Mouse (Mus musculus) liver (tissue): ENCODE results near the gene Cops2.

ENCODE experiments used
- DNase-seq: peaks from one replicate; pipeline ENCODE4 v3.0.0-alpha.2; 2020; ENCODE audit warnings: mixed read lengths

Cops2 gene

DNA sequence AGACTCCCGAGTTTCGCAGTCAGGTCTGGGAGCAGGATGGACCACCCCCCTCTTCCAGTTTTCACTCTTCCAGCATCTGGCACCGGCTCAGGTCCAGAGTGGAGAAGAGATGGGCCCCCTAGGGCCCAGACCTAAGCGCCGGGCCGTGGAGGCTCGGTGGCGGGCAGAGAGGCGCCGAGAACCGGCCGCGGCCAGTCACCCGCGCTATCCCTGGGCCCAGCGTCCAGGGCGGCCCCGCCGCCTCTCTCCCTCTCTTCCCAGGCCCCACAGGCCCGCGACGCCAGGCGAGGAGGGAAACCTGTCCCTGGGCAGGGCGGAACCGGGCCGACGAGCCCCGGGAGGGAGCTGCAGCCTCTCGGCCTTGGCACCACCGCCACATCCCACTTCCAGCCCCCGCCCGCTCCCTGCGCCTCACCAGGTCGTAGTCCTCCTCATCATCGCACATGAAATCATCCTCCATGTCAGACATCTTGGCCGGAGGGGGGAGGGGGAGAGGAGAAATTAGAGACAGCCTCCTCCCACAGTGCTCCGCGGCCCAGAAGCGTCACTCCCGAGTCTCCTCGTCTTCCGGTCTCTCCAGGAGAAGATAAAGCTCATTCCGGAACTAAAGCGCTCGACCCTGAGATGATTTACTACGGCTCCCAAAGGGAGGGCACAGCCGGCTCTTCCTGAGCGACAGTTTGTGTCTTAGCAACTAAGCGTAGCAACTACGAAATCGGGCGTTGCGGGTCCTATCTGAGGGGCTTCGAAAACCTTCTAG lies at the start of gene Cops2, which contains the start of gene Galk2:
Gene Cops2 (minus strand): TSS at position 619 of the 760 bp plus-strand sequence.
Gene Galk2 (plus strand): TSS at position 589 of the 760 bp plus-strand sequence.
- DNase-seq, result peak; percentile 94

DNA sequence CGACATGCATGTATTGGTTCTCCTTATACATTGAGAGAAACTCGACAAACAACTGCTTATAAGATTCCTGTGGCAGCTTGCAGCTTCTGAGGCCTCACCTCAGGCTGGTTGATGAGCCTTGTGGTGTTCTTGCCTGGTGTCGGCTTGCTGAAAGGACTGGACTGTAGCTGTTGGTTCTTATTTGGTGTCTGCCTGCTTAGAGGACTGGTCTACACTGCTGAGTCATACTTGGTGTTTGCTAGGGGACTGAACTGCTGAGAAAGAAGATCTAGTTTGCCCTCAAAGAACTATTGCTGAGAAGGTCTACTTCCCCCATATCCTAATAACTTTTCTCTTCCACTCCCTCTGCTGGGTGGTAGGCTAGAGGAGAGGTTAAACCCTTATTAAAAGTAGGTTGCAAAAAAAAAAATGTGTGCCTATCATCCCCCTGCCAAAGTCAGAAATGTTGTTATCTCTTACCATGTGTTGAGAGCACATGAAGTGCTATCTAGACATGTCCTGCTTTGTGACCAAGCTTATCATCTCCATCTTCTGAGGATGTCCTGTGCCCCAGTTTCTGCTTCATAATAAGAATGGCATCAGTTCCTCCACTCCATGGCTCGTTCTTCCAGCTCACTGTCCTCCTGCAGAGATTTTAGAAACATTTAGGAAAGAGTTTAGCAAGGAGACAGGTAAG lies 48.8 kb upstream of the Cops2 start:
- no peak for DNase-seq

GRCm38 (mm10) chr2:125906407-125907066 lies 47.6 kb upstream of the Cops2 start:
- no peak for DNase-seq

- DNase-seq, result no peak
Observed at GRCm38 (mm10) chr2:125901426-125901825, 42.5 kb upstream of the Cops2 start.

GRCm38 (mm10) chr2:125900797-125901410 lies 42.0 kb upstream of the Cops2 start:
- DNase-seq, result peak; percentile 51

DNA sequence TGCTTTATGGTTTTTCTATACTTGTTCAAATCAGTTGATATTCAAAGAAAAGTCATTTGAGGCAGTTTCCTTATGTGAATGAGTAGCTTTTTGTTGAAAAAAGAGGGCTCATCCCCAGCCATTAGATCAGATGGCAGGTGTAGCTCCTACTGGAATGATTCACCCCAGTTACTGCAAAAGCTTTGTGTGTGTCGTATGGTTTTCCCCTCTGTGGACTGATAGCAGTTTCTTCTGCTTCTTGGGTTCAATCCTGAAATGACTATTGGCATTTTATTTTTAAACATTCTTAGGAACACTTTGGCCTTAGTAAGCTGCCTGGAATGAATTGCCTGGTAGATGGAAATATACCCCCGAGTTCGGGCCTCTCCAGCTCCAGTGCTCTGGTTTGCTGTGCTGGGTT lies 37.4 kb upstream of the Cops2 start:
- no peak for DNase-seq

- DNase-seq, result no peak
Observed at GRCm38 (mm10) chr2:125895099-125895498, 36.2 kb upstream of the Cops2 start.

DNA sequence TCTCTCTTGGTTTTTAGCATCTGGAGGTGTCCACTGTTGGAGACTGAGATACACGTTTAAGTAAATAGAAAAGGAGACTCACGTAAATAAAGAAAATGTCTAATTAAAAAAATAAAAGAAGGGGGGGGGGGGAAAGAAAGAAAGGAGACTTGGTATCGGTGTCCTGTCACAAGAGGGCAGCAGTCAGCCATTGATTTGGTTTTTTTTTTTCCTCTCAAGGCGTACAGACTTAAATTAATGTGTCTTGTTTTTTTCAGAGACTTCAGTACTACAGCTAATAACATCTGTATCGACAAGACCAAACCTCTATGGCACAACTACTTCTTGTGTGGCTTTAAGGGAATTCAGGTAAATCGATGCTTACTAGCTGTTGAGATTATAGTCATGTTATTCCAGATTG lies 34.2 kb upstream of the Cops2 start:
- peak; percentile 12 for DNase-seq

- DNase-seq, result no peak
Observed at GRCm38 (mm10) chr2:125885891-125886576, 27.1 kb upstream of the Cops2 start.

DNA sequence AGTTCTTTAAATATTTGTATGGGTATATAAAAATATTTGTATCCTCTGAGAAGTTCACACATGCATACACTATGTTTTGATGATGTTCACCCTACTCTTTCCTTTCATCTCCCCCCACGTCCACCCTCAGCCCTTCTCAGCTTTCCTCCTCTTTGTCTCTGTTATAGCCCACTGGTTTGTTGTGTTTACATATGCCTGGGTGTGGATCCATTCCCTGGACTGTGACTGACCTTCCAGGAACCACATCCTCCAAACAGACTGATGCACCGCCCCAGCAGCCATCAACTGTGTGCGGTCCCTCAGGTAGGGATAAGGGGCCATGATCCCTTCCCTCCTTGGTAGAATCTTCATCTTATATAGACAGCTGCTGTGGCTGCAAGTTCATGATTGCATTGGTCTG lies 11.2 kb upstream of the Cops2 start:
- DNase-seq, result no peak

- no peak for DNase-seq
Observed at GRCm38 (mm10) chr2:125868301-125868700, 9.4 kb upstream of the Cops2 start.

GRCm38 (mm10) chr2:125866058-125866740 lies 7.3 kb upstream of the Cops2 start:
- peak; percentile 80 for DNase-seq

GRCm38 (mm10) chr2:125865585-125865984 lies 6.6 kb upstream of the Cops2 start:
- DNase-seq, result no peak

DNA sequence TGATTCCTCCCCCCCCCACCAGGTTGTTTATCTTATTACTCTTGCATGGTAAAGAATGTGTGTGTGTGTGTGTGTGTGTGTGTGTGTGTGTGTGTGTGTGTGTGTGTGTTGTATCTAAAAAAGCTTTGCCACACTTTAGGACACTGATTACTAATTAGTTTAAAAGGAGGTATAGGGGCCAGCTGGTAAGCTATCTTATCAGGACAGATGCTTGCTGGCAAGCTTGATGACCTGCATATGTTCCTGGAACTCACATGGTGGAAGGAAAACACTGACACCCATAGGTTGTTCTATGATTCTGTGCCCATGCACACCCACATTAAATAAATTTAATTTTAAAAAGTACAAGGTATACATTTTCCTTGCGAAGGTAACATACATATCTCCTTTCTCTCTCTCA lies 5.6 kb upstream of the Cops2 start:
- DNase-seq, result peak; percentile 33

- peak; percentile 28 for DNase-seq
Observed at GRCm38 (mm10) chr2:125863799-125864198, 4.9 kb upstream of the Cops2 start.

GRCm38 (mm10) chr2:125857707-125858106 lies 1.2 kb downstream of the Cops2 start:
- no peak for DNase-seq

GRCm38 (mm10) chr2:125851237-125851636 lies 7.7 kb downstream of the Cops2 start:
- peak; percentile 43 for DNase-seq

GRCm38 (mm10) chr2:125838708-125839284 lies 20.1 kb downstream of the Cops2 start:
- DNase-seq, result no peak

DNA sequence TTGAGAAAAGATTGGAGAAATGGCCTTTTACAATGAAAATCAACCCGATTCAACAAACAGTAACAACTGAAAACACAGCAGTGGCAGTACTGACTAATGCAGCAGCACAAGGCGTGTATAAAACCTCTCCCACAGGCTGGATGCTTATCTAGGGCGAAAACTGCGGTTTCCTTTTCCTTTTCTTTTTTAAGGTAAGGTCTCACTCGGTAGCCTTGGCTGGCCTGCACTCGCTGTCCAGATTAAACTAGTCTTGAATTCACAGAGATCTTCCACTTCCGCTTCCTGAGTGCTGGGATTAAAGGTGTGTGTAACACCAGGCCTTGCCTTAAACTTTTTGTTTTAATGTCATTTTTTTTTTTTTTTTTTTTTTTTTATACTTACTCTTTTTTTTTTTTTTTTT lies 20.8 kb downstream of the Cops2 start:
- DNase-seq, result no peak

- DNase-seq, result no peak
Observed at GRCm38 (mm10) chr2:125829924-125830323, 29.0 kb downstream of the Cops2 start.

DNA sequence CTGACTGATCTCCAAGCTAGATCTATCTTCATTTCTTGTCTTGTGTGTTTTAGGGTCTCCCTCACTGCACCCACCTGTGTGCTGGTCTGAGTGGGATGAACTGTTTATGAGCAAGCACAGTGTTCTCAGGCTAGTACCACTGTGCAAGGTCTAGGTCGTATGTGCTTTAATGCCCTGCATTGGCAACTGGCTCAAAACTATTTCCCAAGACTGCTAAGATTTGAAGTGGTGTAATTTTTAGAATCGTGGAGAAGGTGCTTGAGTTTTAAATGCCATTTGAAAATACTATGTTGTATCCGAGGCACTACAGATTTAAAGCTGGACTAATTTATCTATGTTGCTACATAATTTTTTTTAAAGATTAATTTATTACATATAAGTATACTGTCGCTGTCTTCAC lies 31.0 kb downstream of the Cops2 start:
- DNase-seq, result no peak

DNA sequence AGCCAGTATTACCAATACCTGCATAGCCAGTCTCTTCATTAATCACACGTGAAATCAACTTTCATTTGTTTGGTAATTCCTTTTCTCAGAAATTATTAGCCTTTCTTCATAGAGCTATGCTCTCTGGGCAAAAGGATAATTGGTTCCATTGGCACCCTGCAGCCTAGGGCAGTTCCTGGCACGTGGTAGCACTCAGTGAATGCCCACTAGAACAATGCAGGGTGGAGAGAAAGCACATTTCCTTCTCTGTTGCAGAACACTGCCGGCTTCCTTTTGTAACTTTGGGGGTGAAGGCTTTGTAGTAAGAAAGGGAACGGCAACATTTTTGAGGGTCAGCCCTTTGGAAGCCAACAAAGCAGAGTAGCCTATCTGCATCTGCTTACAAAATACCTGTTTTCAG lies 32.7 kb downstream of the Cops2 start:
- DNase-seq, result no peak
